ENCODE assay signal across 8 mouse cellular contexts in genomic region chr2:14602788-14603187, GRCm38 (mm10). TPM values are rescaled to one million over a fixed set of nuclear protein-coding genes. Genes with fewer than 3 reads are reported as not detected.
DNase-seq lines count a peak whose midpoint lies in the region; ATAC-seq and TF ChIP-seq lines count a peak whose summit lies in the region.

Cacnb2 (plus strand) TSS chr2:14603088.

- DNase-seq in lung, postnatal 25 days (ENCODE audit: low spot score), result no peak
- DNase-seq in midbrain, embryonic 11.5 days (ENCODE audit: low spot score, missing footprints), result no peak
- no peak for DNase-seq in kidney, postnatal 14 days
- DNase-seq in testis, postnatal 10 days (ENCODE audit: low spot score), result no peak

- peak within 1 kb of the TSS; percentile 80 for H3K4me3 ChIP-seq in lung, embryonic 16.5 days (ENCODE audit: low read length)
- peak within 1 kb of the TSS; percentile 74 for H3K4me3 ChIP-seq in embryonic fibroblast, embryonic 13.5 days (ENCODE audit: insufficient read depth, low read length)
- H3K4me3 ChIP-seq in hindbrain, embryonic 16.5 days (ENCODE audit: low read length), result peak within 1 kb of the TSS; percentile 80
- peak within 1 kb of the TSS; percentile 51 for H3K4me3 ChIP-seq in midbrain, embryonic 11.5 days (ENCODE audit: low read depth, low read length)

- no peak for ATAC-seq in lung, embryonic 16.5 days (ENCODE audit: low read depth)
- no peak for ATAC-seq in hindbrain, embryonic 16.5 days
- no peak for ATAC-seq in midbrain, embryonic 11.5 days (ENCODE audit: low FRiP score)
- ATAC-seq in inflammation-experienced regulatory T-cells, adult 6 months, result no peak

- no peaks in the 10 kb centered on the region; the same call in none of the 2 replicates for H3K4me1 ChIP-seq in lung, embryonic 16.5 days (replicated peaks; ENCODE audit: control insufficient read depth, insufficient read depth, low read length)
- no peaks in the 10 kb centered on the region for H3K4me1 ChIP-seq in embryonic fibroblast, embryonic 13.5 days (ENCODE audit: control insufficient read depth, insufficient read depth, low read length)
- peaks cover 6% of the 10 kb centered on the region for H3K4me1 ChIP-seq in hindbrain, embryonic 16.5 days (ENCODE audit: control insufficient read depth, insufficient read depth, low read depth, low read length)
- peaks cover 11% of the 10 kb centered on the region for H3K4me1 ChIP-seq in midbrain, embryonic 11.5 days (ENCODE audit: control insufficient read depth, insufficient read depth, low read length)

- H3K27me3 ChIP-seq in lung, embryonic 16.5 days (ENCODE audit: control insufficient read depth, insufficient read depth, low read depth, low read length), result no peaks in the 10 kb centered on the region
- no peaks in the 10 kb centered on the region for H3K27me3 ChIP-seq in hindbrain, embryonic 16.5 days (replicated peaks; ENCODE audit: control insufficient read depth, insufficient read depth, low read length)
- H3K27me3 ChIP-seq in midbrain, embryonic 11.5 days (ENCODE audit: control insufficient read depth, insufficient read depth, low read length), result peaks cover 15% of the 10 kb centered on the region

- peak within 1 kb of the TSS; percentile 88 for H3K9ac ChIP-seq in lung, embryonic 16.5 days (ENCODE audit: low read length)
- peak within 1 kb of the TSS; percentile 77 for H3K9ac ChIP-seq in hindbrain, embryonic 16.5 days (ENCODE audit: low read depth, low read length)
- H3K9ac ChIP-seq in midbrain, embryonic 11.5 days (ENCODE audit: low read length), result peak within 1 kb of the TSS; percentile 73

- no peaks in the 10 kb centered on the region for H3K9me3 ChIP-seq in lung, embryonic 16.5 days (ENCODE audit: control insufficient read depth, low read length)
- no peaks in the 10 kb centered on the region for H3K9me3 ChIP-seq in hindbrain, embryonic 16.5 days (ENCODE audit: control insufficient read depth, low read length)
- no peaks in the 10 kb centered on the region for H3K9me3 ChIP-seq in midbrain, embryonic 11.5 days (ENCODE audit: control insufficient read depth, low read length)

- H3K36me3 ChIP-seq in lung, embryonic 16.5 days (ENCODE audit: control insufficient read depth, insufficient read depth, low read length), result no peaks in the 10 kb centered on the region
- no peaks in the 10 kb centered on the region for H3K36me3 ChIP-seq in hindbrain, embryonic 16.5 days (ENCODE audit: control insufficient read depth, insufficient read depth, low read length)
- no peaks in the 10 kb centered on the region for H3K36me3 ChIP-seq in midbrain, embryonic 11.5 days (ENCODE audit: control insufficient read depth, insufficient read depth, low read length)

- peak within 1 kb of the TSS; percentile 87 for H3K4me2 ChIP-seq in lung, embryonic 16.5 days (ENCODE audit: low read depth, low read length)
- H3K4me2 ChIP-seq in hindbrain, embryonic 16.5 days (ENCODE audit: low read length), result peak within 1 kb of the TSS; percentile 98
- H3K4me2 ChIP-seq in midbrain, embryonic 11.5 days, result peak within 1 kb of the TSS; percentile 91

- 25% methylated on average over 3 of the region's 3 CpGs for WGBS in lung, embryonic 16.5 days
- 68% methylated on average over 3 of the region's 3 CpGs for WGBS in hindbrain, embryonic 16.5 days
- 64% methylated on average over 3 of the region's 3 CpGs for WGBS in midbrain, embryonic 11.5 days

- peak within 1 kb of the TSS; percentile 93 for H3K27ac ChIP-seq in lung, embryonic 16.5 days (ENCODE audit: low read length)
- no peak within 1 kb of the TSS for H3K27ac ChIP-seq in embryonic fibroblast, embryonic 13.5 days (ENCODE audit: insufficient read depth, low read length)
- peak within 1 kb of the TSS; percentile 81 for H3K27ac ChIP-seq in hindbrain, embryonic 16.5 days (ENCODE audit: low read depth, low read length)
- H3K27ac ChIP-seq in midbrain, embryonic 11.5 days (ENCODE audit: low read depth, low read length), result no peak within 1 kb of the TSS

- no peak for TF ChIP-seq POLR2A in embryonic fibroblast, embryonic 13.5 days (IDR thresholded peaks at IDR 0.05; ENCODE audit: low read depth, low read length)

- no peak for TF ChIP-seq CTCF in embryonic fibroblast, embryonic 13.5 days (IDR thresholded peaks at IDR 0.05; ENCODE audit: borderline replicate concordance, insufficient read depth, low read length)

RNA-seq across cellular contexts. Expression of gene Cacnb2, which starts in this region (rescaled TPM):
- 8.0 and 9.2 TPM in 2 replicates for polyA plus RNA-seq in lung, embryonic 16.5 days (2015; fragmentation: Nextera tagmentation; extraction: Ambion mirVana)
- 5.1 and 5.6 TPM in 2 replicates for polyA plus RNA-seq in embryonic fibroblast, embryonic 13.5 days (2011; ENCODE audit: insufficient read length, low read depth, missing spikeins)
- 6.6 and 7.6 TPM in 2 replicates for polyA plus RNA-seq in hindbrain, embryonic 16.5 days (2015; fragmentation: Nextera tagmentation; extraction: Ambion mirVana)
- polyA plus RNA-seq in midbrain, embryonic 11.5 days (2014; fragmentation: Nextera tagmentation; extraction: Ambion mirVana), result 1.1 TPM in 2 replicates
- under 1 TPM in 2 of 3 experiments, not detected in 1; 0.36 to 0.41 TPM for polyA plus RNA-seq in inflammation-experienced regulatory T-cells, adult 6 months (2017; shearing (Covaris generic))

Comparison
In these comparisons a context has a peak if more than half of its experiments do, and no peak if none do; other contexts are left out.
1. H3K27ac ChIP-seq: peak in lung, embryonic 16.5 days (single experiment) and hindbrain, embryonic 16.5 days (single experiment); none in embryonic fibroblast, embryonic 13.5 days (single experiment) and midbrain, embryonic 11.5 days (single experiment).
2. Peak in every context shown above with its lines, with median percentiles within 50 percentile points of each other: H3K4me2 ChIP-seq, H3K4me3 ChIP-seq and H3K9ac ChIP-seq.